Mouse (Mus musculus) cortical plate, adult 2 months (tissue): ENCODE results near the gene Bsg.

Experiments used
- CTCF ChIP-seq: fragments of 200-500 bp; IDR thresholded peaks from 2 replicates; pipeline ENCODE4 v1.5.1; 2011; ENCODE audit warnings: mild to moderate bottlenecking, control low read depth, low read length; ENCODE audit not compliant: insufficient read depth; ENCODE audit errors: extremely low read depth
- POLR2A ChIP-seq: fragments of 200-500 bp; IDR thresholded peaks from 2 replicates; pipeline ENCODE4 v1.6.1; 2011; ENCODE audit warnings: mild to moderate bottlenecking, low read length, control low read depth; ENCODE audit not compliant: insufficient read depth; ENCODE audit errors: extremely low read depth

GRCm38 (mm10) chr10:79723047-79723446, 18.8 kb downstream of the Bsg start:
- no peak for TF ChIP-seq CTCF
- TF ChIP-seq POLR2A = no peak
